Mouse (Mus musculus) E14TG2a.4 (cell line): ENCODE data around the gene Insyn1.

Experiments
- H3K27me3 ChIP-seq: 2 replicates; pipeline ENCODE4 v1.6.1; 2014; ENCODE audit warnings: low read length, control low read depth; ENCODE audit not compliant: insufficient read depth
- H3K36me3 ChIP-seq: 2 replicates; pipeline ENCODE4 v1.6.1; 2014; ENCODE audit warnings: low read length, control low read depth; ENCODE audit not compliant: insufficient read depth
- H3K4me1 ChIP-seq: replicated peaks from 2 replicates; pipeline ENCODE4 v1.6.1; 2014; ENCODE audit warnings: low read depth, low read length, control low read depth
- H3K4me3 ChIP-seq: replicated peaks from 2 replicates; pipeline ENCODE4 v1.5.1; 2014; ENCODE audit warnings: mild to moderate bottlenecking, low read length
- H3K9me3 ChIP-seq: 2 replicates; pipeline ENCODE4 v1.6.1; 2014; ENCODE audit warnings: low read length, control low read depth
- CTCF ChIP-seq: conservative IDR thresholded peaks from 2 replicates; pipeline ENCODE4 v1.5.1; 2014; ENCODE audit warnings: low read length
- NANOG ChIP-seq: IDR thresholded peaks from 2 replicates; pipeline ENCODE4 v1.6.1; 2014; ENCODE audit warnings: borderline replicate concordance, low read length, mixed read lengths
- POU5F1 ChIP-seq: IDR thresholded peaks from 2 replicates; pipeline ENCODE4 v1.6.1; 2014; ENCODE audit warnings: low read length, borderline replicate concordance

Gene Insyn1

DNA sequence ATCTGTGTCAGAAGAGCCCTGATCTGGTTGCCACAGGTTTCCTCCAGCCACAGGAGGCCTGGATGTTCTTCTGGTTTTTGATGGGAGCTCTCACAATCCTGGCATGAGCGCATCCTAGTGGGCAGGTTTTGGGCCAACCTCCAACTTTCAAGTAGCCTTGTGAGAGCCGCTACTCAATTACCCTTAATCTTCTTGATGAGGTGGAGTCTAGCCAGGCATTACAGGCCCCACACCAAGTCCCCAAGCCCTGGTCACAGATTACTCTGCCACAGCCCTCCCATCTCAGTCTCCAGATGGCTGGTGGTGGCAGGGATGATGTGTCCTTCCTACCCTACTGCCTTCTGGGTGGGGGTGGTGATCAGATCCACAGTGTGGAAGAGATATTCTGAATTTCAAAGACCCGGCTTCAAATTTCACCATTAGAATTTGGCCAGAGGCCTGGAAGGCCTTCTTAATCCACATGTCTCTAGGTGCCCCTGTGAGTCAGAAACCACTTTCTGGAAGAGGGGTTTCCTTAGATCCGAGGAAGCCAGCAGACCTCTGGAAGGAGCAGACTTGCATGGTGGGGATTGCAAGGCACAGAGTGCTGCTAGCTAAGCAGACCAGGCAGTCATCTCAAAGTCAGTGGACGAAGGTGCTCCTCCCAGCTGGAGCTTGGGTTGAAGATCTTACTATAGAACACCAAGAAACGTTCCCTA, 29.4 kb upstream of the Insyn1 start:
- Histone ChIP-seq H3K4me1 (peaks cover 63% of the 10 kb centered on the region), H3K9me3 (no peaks in the 10 kb centered on the region), H3K27me3 (no peaks in the 10 kb centered on the region), H3K36me3 (peaks cover 76% of the 10 kb centered on the region), H3K4me3 (peak overlapping the region; percentile 88)
- TF ChIP-seq POU5F1 (no peak), CTCF (no peak), NANOG (no peak)

DNA sequence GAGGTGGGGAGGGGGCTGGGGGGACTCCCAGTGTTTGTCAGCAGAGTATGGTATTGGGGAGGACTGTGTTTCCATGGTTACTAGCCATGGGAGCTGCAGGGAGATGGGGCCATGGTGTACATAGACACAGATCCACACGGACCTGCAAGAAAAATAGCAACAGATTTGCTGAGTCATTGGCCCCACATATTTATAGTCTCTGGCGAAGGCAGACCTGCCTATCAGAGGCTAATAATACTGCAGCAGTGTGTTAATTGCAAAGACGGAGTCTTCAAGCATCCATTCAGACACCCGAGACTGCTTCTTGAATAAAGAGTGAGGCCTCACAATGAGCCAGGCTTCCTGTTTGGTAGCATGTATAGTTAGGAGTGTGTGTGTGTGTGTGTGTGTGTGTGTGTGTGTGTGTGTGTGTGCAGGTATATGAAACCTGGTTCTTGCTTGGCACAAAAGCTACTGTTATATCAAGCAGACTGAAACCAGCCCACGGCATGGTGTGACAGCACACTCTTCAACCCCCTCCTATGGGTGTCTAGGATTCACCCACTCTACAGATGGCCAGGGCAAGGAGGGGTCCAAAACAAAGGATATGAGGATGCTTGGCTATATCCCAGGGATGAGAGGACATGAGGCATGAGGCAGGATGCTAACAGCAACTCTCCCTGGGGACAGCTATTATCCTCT, 20.9 kb upstream of the Insyn1 start:
- H3K9me3 ChIP-seq: no peaks in the 10 kb centered on the region
- TF ChIP-seq CTCF (no peak), NANOG (no peak), POU5F1 (no peak)
- no peak overlapping the region for H3K4me3 ChIP-seq
- peaks cover 27% of the 10 kb centered on the region for H3K4me1 ChIP-seq
- H3K36me3 ChIP-seq: peaks cover 64% of the 10 kb centered on the region
- peaks cover 12% of the 10 kb centered on the region for H3K27me3 ChIP-seq

DNA sequence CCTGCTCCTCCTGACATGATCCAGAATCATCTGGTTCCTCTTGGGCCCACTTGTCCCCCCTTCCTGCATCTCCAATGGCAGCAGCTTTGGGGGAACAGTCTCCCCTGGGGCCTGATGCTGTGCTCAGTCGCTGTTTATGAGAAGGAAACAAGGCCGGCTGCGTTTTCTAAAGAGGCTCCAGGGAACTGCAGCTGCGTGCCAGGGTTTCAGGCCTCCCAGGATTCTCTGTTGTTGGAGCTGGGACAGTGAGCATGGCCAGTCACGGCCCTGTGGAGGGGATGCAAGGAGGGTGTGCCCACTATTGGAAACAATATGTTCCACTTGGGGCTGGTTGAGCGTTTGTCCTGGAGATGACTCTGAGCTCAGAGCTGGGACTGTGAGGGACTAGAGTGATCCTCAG, 17.9 kb upstream of the Insyn1 start:
- peaks cover 3% of the 10 kb centered on the region; the same call in 1 of the 2 replicates for H3K9me3 ChIP-seq
- peaks cover 38% of the 10 kb centered on the region for H3K36me3 ChIP-seq
- H3K4me1 ChIP-seq: peaks cover 27% of the 10 kb centered on the region
- H3K27me3 ChIP-seq: peaks cover 42% of the 10 kb centered on the region
- H3K4me3 ChIP-seq: no peak overlapping the region
- TF ChIP-seq POU5F1: no peak
- no peak for TF ChIP-seq CTCF
- TF ChIP-seq NANOG: no peak

DNA sequence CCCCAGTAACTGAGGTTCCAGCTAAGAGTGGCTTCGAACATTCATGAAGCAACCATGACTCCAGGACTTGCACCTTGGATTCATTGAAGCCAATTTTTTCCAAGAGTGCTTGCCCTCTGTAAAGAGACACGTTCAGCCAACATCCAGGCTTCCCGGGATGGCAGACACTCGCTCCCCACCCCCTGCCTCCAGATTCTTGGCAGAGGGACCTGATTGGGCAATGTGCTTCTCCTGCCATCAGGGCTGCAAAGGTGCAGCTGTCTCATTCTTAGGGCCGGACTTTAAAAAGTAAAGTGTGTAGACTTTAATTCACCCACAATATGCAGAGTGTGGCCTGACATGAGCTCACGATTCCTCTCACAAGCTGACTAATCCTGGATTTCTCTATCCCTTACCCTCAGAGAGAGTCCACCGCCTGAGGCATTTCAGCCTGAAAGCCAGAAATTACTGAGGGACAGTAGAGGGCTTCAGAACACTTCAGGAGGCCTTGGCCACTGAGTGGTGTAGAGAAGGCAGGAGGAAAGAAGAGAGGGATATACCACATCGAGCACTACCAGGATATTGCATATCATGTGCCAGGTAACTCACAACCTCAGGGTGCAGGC, 15.1 kb upstream of the Insyn1 start:
- peaks cover 66% of the 10 kb centered on the region for H3K27me3 ChIP-seq
- no peak overlapping the region for H3K4me3 ChIP-seq
- H3K9me3 ChIP-seq: peaks cover 3% of the 10 kb centered on the region; the same call in 1 of the 2 replicates
- peaks cover 10% of the 10 kb centered on the region for H3K36me3 ChIP-seq
- TF ChIP-seq CTCF: no peak
- TF ChIP-seq NANOG: no peak
- TF ChIP-seq POU5F1: no peak
- peaks cover 11% of the 10 kb centered on the region for H3K4me1 ChIP-seq

DNA sequence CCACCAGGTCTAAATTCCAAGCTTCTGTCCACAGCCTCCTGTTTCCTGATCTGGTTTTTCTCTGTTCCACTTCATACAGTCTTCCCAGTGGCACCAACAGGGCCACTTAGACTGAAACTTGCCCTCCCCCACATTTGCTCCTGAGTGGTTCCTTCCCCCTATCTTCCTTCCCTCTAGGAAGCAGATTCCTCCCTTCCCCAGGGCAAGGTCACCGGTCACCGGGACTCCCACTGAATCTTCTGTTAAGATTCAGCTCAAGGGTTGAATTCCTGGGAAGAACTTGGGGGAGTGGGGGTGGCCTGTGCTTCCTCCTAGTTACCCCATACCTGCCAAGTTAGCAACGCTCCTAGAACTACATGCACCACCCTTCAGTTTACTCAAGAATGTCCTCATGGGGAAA, 1.3 kb upstream of the Insyn1 start:
- Histone ChIP-seq H3K4me3 (no peak overlapping the region), H3K9me3 (no peaks in the 10 kb centered on the region), H3K27me3 (peaks cover 94% of the 10 kb centered on the region), H3K4me1 (peaks cover 41% of the 10 kb centered on the region), H3K36me3 (no peaks in the 10 kb centered on the region)
- TF ChIP-seq NANOG (no peak), CTCF (no peak), POU5F1 (no peak)

DNA sequence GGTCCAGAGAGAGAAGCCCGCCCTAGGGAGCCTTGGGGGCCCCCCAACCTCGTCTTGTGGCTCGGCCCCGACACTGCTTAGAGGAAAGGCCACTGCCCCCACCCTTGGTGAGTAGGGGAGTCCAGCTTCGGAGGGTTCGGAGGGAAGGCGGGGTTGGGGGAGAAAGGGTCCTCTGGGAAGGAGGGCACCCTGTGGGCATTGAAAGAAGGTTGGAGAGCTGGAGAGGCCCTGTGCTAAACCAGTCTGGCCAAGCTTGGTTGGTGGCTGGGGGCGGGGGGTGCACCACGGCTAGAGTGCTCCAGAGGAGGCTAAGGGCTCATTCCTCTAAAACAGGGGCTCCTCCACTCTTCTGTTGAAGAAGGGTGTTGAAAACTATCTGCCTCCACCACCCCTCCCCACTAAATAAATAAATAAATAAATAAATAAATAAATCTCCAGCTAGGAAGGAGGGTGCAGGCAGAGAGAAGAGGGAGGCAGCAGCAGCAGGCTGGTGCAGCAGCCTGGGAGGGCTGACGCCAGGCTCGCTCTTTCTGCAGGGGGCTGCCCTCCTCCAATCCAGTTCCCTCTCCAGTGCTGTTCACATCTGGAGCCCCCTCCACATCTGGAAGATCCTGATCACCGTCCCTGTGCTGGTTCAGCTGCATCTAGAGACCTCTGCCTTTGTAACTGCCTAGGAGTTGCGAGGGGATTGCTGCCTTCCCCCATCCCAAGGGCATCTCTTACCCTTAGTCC, 896 bp downstream of the Insyn1 start:
- no peak for TF ChIP-seq NANOG
- TF ChIP-seq POU5F1: no peak
- no peak for TF ChIP-seq CTCF
- Histone ChIP-seq H3K27me3 (peaks cover 83% of the 10 kb centered on the region), H3K9me3 (no peaks in the 10 kb centered on the region), H3K36me3 (no peaks in the 10 kb centered on the region), H3K4me1 (peaks cover 41% of the 10 kb centered on the region), H3K4me3 (peak overlapping the region; percentile 82)

DNA sequence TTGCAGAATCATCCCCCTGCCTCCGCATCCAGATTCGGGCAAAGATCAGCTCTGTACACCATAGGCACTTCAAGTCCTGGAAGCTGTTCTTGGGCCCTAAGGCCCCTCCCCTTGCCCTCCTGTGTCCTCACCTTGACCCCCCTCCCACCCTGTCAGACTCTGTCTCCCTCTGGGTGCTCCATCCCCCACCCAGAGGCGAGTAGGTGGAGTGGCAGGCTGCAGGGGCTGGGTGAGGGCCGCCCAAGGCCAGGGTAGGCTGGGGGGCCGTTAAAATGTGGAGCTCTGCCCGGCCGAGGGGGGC, 1.4 kb downstream of the Insyn1 start:
- Histone ChIP-seq H3K36me3 (no peaks in the 10 kb centered on the region), H3K27me3 (peaks cover 78% of the 10 kb centered on the region), H3K4me3 (peak overlapping the region; percentile 82), H3K4me1 (peaks cover 44% of the 10 kb centered on the region), H3K9me3 (no peaks in the 10 kb centered on the region)
- no peak for TF ChIP-seq POU5F1
- no peak for TF ChIP-seq NANOG
- no peak for TF ChIP-seq CTCF

DNA sequence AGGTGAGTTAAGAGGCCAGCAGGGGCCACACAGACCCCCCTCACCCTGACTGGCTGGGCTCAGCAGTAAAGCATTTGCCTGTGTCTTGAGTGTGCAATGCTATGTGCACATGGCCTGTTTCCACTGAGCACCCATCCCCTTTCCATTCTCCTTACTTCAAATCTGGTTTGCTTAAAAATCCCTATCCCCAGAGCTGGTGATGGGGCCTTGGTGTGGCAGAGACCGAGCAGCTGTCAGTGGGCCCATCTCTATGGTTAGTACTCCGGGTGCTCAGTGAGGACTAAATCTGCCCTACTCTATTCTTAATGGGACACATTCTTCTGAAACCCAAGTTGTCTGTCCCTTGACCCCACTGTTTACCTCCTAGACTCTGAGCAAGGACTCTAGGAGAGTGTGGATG, 2.0 kb downstream of the Insyn1 start:
- Histone ChIP-seq H3K4me3 (peak overlapping the region; percentile 82), H3K27me3 (peaks cover 72% of the 10 kb centered on the region), H3K4me1 (peaks cover 48% of the 10 kb centered on the region), H3K36me3 (no peaks in the 10 kb centered on the region), H3K9me3 (no peaks in the 10 kb centered on the region)
- TF ChIP-seq POU5F1 (no peak), CTCF (no peak), NANOG (no peak)
